Mouse (Mus musculus) bone marrow macrophage, adult 2 months (primary cell): ENCODE measurements at regions not wholly inside any gene's neighbourhood (a gene's known extent, or its start where the extent isn't known, plus 50 kb on each side); places are given as distances from the start of the nearest gene placed in this dataset.

Experiments used
- CTCF ChIP-seq: IDR thresholded peaks from 2 replicates; pipeline ENCODE4 v1.5.1; 2012; ENCODE audit warnings: low read depth, mild to moderate bottlenecking, low read length, moderate library complexity
- POLR2A ChIP-seq: IDR thresholded peaks from 2 replicates; pipeline ENCODE4 v1.6.1; 2012; ENCODE audit warnings: mild to moderate bottlenecking, low read depth, low read length, borderline replicate concordance

- TF ChIP-seq CTCF = no peak
- no peak for TF ChIP-seq POLR2A
Observed at GRCm38 (mm10) chr3:139888537-139888936, 683.0 kb downstream of the Stpg2 start.
